Mouse (Mus musculus): Measurements from ENCODE around the gene 2900011O08Rik. TPM values are rescaled to one million over a fixed set of nuclear protein-coding genes. Genes with fewer than 3 reads are reported as not detected.

Gene 2900011O08Rik
- not detected for total RNA-seq (2021)
- 0.21 and 0.29 TPM in 2 replicates for polyA plus RNA-seq (2012; rRNA removed)
- long read RNA-seq: 0 reads

DNA sequence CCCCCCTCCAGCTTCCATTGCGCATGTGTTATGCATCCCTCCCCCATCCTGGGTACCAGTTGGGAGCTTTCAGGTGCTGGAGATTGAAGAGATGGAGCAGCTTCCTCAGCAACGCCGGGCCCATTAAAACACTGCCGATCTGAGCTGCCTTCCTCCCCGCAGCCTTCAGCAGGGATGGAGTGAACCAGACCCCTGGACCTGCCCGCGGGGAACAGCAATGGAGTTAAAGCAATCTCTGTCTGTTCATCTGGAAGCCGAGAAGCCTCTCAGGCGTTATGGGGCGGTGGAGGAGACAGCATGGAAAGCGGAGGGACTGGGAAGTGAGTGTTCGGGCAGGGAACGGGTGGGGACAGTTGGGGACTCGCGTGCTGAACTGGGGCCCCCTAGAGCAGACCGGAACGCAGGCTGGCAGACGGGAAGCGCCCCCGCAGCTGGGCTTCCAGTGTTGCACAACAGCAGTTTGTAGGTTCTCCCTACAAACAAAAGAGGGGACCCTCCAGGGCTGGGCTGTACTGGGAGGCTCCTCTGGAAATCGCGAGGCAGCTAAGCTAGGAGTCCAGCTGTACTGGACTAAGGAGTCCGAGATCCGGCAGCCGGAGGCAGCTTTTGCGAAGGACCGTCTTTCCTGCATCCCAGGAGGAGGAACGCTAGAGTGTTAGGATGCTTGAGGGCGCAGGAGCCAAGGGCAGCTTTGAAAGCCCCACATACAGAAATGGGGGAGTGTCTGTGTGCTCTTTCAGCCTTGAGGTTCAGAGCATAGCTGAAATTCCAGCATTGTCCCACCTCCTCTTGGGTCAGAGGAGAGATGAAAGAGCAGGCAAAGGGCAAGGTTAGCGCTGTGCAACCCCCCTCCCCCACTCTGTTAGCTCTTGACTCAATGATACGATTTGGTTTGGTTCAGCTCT lies at the start of gene 2900011O08Rik, which contains the start of gene Ifitm7:
2900011O08Rik (plus strand) TSS at position 31 of the 905 bp plus-strand sequence.
Ifitm7 (minus strand) TSS at position 315 of the 905 bp plus-strand sequence.
- no peaks in the 10 kb centered on the region for H3K36me3 ChIP-seq (ENCODE audit: control insufficient read depth, insufficient read depth, low read length)
- no peak for TF ChIP-seq EP300 (IDR thresholded peaks at IDR 0.05; ENCODE audit: insufficient read depth, low read depth, low read length)
- no peak for TF ChIP-seq POLR2A (IDR thresholded peaks at IDR 0.05; ENCODE audit: insufficient read depth, low read depth, low read length)
- no peak for TF ChIP-seq CTCF (IDR thresholded peaks at IDR 0.05)
- DNase-seq: no peak
- intact Hi-C loops (cut with DNase I): no loop called here
- H3K79me2 ChIP-seq (replicated peaks; ENCODE audit: control insufficient read depth, insufficient read depth, low read length): no peaks in the 10 kb centered on the region
- 3% methylated on average over 31 of the region's 31 CpGs for WGBS
- peak within 1 kb of the TSS; percentile 10; the same call in 1 of the 2 replicates for H3K4me3 ChIP-seq
- H3K4me1 ChIP-seq (ENCODE audit: control insufficient read depth, insufficient read depth, low read length): no peaks in the 10 kb centered on the region
- no peak within 1 kb of the TSS for H3K27ac ChIP-seq
- H3K9ac ChIP-seq (ENCODE audit: low read depth, low read length): no peak within 1 kb of the TSS
- 0 out of 2 replicates have a peak, but pooled peaks cover 1% of the 10 kb centered on the region for H3K27me3 ChIP-seq (ENCODE audit: control insufficient read depth, insufficient read depth, low read length)

DNA sequence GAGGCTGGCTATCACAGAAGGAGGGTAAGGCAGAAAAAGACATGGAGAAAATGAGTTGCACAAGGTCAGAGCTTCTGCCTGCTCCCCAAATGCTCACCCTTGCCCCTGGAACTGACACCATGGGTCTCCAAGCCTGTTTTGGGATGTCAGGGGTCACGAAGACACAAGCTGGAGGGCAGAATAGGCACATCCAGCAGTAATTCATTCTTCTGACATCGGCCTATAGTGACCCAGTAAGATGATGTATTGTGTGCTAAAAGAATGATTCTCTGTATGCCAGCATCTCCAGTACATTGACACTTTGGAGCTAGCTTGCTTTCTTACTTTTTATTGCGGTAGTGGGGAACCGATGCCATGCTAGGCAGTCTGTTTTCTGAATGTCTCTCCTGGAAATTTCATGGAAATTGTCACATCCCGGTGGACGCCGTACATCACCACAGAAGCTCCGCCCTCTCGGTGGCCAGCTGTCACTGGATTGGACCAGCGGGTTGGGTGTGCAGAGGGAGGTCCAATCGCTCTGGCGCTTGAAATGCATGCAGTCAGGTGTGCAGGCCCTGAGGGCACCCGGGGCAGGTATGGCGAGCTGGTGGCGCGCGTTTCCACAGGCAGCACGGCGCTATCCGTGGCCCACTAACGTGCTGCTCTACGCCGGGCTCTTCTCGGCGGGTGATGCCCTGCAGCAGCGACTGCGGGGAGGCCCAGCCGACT lies 46.1 kb upstream of the 2900011O08Rik start:
- no peaks in the 10 kb centered on the region for H3K36me3 ChIP-seq (ENCODE audit: control insufficient read depth, insufficient read depth, low read length)
- peaks cover 3% of the 10 kb centered on the region for H3K27me3 ChIP-seq (ENCODE audit: control insufficient read depth, insufficient read depth, low read length)
- H3K79me2 ChIP-seq (replicated peaks; ENCODE audit: control insufficient read depth, insufficient read depth, low read length): no peaks in the 10 kb centered on the region
- intact Hi-C loops (cut with DNase I): no loop called here
- H3K27ac ChIP-seq: no peak overlapping the region
- peak overlapping the region; percentile 13; the same call in 1 of the 2 replicates for H3K9ac ChIP-seq (ENCODE audit: low read depth, low read length)
- no peaks in the 10 kb centered on the region for H3K4me1 ChIP-seq (ENCODE audit: control insufficient read depth, insufficient read depth, low read length)
- no peak for TF ChIP-seq CTCF (IDR thresholded peaks at IDR 0.05)
- no peak for TF ChIP-seq POLR2A (IDR thresholded peaks at IDR 0.05; ENCODE audit: insufficient read depth, low read depth, low read length)
- TF ChIP-seq EP300 (IDR thresholded peaks at IDR 0.05; ENCODE audit: insufficient read depth, low read depth, low read length): no peak
- DNase-seq: peak; percentile 20 to 28
- 7% methylated on average over 28 of the region's 28 CpGs for WGBS
- peak overlapping the region; percentile 49 for H3K4me3 ChIP-seq

DNA sequence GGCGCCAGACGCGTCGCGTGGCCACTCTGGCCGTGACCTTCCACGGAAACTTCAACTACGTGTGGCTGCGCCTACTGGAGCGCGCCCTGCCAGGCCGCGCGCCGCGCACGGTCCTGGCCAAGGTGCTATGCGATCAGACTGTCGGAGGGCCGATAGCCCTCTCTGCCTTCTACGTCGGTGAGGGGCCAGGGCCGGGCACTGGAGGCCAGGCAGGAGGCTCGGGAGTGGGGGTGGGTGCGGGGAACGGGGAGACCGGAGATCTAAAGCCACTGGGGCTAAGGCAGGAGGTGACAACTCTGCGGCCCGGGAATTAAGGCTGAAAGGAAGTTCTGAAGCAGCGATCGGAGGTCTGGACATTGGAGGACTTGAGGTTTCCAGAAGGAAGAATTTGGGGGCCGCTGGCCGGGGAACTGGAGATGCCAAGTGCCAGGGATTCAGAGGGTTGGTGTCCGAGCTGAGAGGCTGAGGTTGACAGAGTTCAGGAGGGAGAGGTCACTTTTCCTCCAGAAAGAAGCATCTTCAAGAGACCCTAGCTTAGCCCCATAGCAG lies 45.5 kb upstream of the 2900011O08Rik start:
- Histone ChIP-seq H3K4me3 (peak overlapping the region; percentile 49), H3K79me2 (replicated peaks; ENCODE audit: control insufficient read depth, insufficient read depth, low read length) (no peaks in the 10 kb centered on the region), H3K27ac (no peak overlapping the region), H3K4me1 (ENCODE audit: control insufficient read depth, insufficient read depth, low read length) (no peaks in the 10 kb centered on the region), H3K9ac (ENCODE audit: low read depth, low read length) (peak overlapping the region; percentile 13; the same call in 1 of the 2 replicates), H3K27me3 (ENCODE audit: control insufficient read depth, insufficient read depth, low read length) (peaks cover 3% of the 10 kb centered on the region), H3K36me3 (ENCODE audit: control insufficient read depth, insufficient read depth, low read length) (no peaks in the 10 kb centered on the region)
- WGBS: 4% methylated on average over 34 of the region's 34 CpGs
- TF ChIP-seq EP300 (IDR thresholded peaks at IDR 0.05; ENCODE audit: insufficient read depth, low read depth, low read length): no peak
- intact Hi-C loops (cut with DNase I): no loop called here
- no peak for DNase-seq

DNA sequence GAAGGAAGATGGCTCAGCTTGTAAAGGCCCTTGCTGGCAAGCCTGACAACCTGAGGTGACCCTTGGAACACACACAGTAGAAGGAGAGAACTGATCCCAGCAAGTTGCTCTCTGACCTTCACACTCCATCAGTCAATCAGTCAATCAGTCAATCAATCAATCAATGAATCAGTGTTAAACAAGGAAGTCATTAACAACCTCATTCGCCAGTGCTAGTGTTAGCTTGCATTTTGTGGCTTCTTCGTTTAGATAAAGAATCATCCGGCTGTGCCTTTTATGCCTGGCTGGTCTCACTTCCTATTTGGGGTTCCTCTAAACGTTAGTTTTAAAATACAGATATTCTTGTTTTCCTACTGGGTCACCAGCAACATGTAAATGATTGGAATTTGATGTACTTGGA lies 42.2 kb upstream of the 2900011O08Rik start:
- TF ChIP-seq EP300 (IDR thresholded peaks at IDR 0.05; ENCODE audit: insufficient read depth, low read depth, low read length): no peak
- no peak for TF ChIP-seq POLR2A (IDR thresholded peaks at IDR 0.05; ENCODE audit: insufficient read depth, low read depth, low read length)
- no peak for TF ChIP-seq CTCF (IDR thresholded peaks at IDR 0.05)
- 45% methylated on average over 4 of the region's 4 CpGs for WGBS
- intact Hi-C loops (cut with DNase I): no loop called here

DNA sequence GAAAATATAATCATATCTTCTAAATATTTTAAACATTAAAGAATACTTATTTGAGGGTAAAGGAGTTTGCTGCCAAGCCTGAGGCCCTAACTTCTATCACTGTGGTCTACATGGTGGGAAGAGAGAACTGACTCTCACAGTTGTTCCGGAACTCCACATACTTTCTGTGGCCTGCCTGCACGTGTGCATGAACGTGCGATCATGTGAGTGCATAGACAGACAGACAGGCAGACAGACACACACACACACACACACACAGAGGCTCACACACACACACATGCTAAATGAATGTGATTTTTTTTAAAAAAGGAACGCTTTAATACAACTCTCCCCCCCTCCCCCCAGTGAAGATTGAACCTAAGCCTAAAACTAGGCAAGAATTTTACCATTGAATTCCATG lies 41.7 kb upstream of the 2900011O08Rik start:
- intact Hi-C loops (cut with DNase I): no loop called here
- 72% methylated on average over 5 of the region's 5 CpGs for WGBS
- no peak for TF ChIP-seq EP300 (IDR thresholded peaks at IDR 0.05; ENCODE audit: insufficient read depth, low read depth, low read length)
- TF ChIP-seq POLR2A (IDR thresholded peaks at IDR 0.05; ENCODE audit: insufficient read depth, low read depth, low read length): no peak
- TF ChIP-seq CTCF (IDR thresholded peaks at IDR 0.05): no peak
- DNase-seq: no peak
- H3K27me3 ChIP-seq (ENCODE audit: control insufficient read depth, insufficient read depth, low read length): peaks cover 3% of the 10 kb centered on the region
- H3K4me3 ChIP-seq: no peak overlapping the region
- no peak overlapping the region for H3K9ac ChIP-seq (ENCODE audit: low read depth, low read length)
- no peaks in the 10 kb centered on the region for H3K36me3 ChIP-seq (ENCODE audit: control insufficient read depth, insufficient read depth, low read length)
- no peaks in the 10 kb centered on the region for H3K4me1 ChIP-seq (ENCODE audit: control insufficient read depth, insufficient read depth, low read length)
- no peaks in the 10 kb centered on the region for H3K79me2 ChIP-seq (replicated peaks; ENCODE audit: control insufficient read depth, insufficient read depth, low read length)
- H3K27ac ChIP-seq: no peak overlapping the region

More for the DNA sequence above, 42.2 kb upstream of the 2900011O08Rik start:
- Histone ChIP-seq H3K9ac (ENCODE audit: low read depth, low read length) (no peak overlapping the region), H3K4me3 (no peak overlapping the region), H3K4me1 (ENCODE audit: control insufficient read depth, insufficient read depth, low read length) (no peaks in the 10 kb centered on the region), H3K79me2 (replicated peaks; ENCODE audit: control insufficient read depth, insufficient read depth, low read length) (no peaks in the 10 kb centered on the region), H3K27ac (no peak overlapping the region), H3K36me3 (ENCODE audit: control insufficient read depth, insufficient read depth, low read length) (no peaks in the 10 kb centered on the region), H3K27me3 (ENCODE audit: control insufficient read depth, insufficient read depth, low read length) (peaks cover 3% of the 10 kb centered on the region)
- no peak for DNase-seq
